ENCODE assay signal across 26 mouse cellular contexts in genomic region chr1:21434853-21435252, GRCm38 (mm10). TPM values are rescaled to one million over a fixed set of nuclear protein-coding genes. Genes with fewer than 3 reads are reported as not detected.
DNase-seq lines count a peak whose midpoint lies in the region; ATAC-seq lines count a peak whose summit lies in the region.
"Had no signal": no experiment of that assay in that cellular context is flagged by ENCODE, and none has a peak within 500 bp of the region (broad histone marks: within the 10 kb centered on the region; RNA-seq: fewer than 3 reads in every experiment).

No protein-coding gene starts in this region.

- H3K4me3 ChIP-seq in forebrain, embryonic 13.5 days = no peak overlapping the region
- no peak overlapping the region for H3K4me3 ChIP-seq in forebrain, embryonic 10.5 days
- no peak overlapping the region for H3K4me3 ChIP-seq in forebrain, embryonic 16.5 days (replicated peaks; ENCODE audit: low read length)
- no peak overlapping the region for H3K4me3 ChIP-seq in hindbrain, embryonic 14.5 days (replicated peaks; ENCODE audit: low read length)
- H3K4me3 ChIP-seq: embryonic facial prominence, embryonic 12.5 days; embryonic facial prominence, embryonic 15.5 days; heart, embryonic 12.5 days; heart, embryonic 15.5 days; hindbrain, embryonic 10.5 days; hindbrain, embryonic 15.5 days had no signal

- H3K9me3 ChIP-seq in forebrain, embryonic 13.5 days (replicated peaks) = no peaks in the 10 kb centered on the region
- no peaks in the 10 kb centered on the region for H3K9me3 ChIP-seq in forebrain, embryonic 10.5 days
- H3K9me3 ChIP-seq in forebrain, embryonic 16.5 days (ENCODE audit: control insufficient read depth, low read length) = no peaks in the 10 kb centered on the region
- H3K9me3 ChIP-seq in hindbrain, embryonic 14.5 days (ENCODE audit: control insufficient read depth, low read length) = no peaks in the 10 kb centered on the region
- H3K9me3 ChIP-seq: embryonic facial prominence, embryonic 12.5 days; embryonic facial prominence, embryonic 15.5 days; heart, embryonic 12.5 days; heart, embryonic 15.5 days; hindbrain, embryonic 10.5 days; hindbrain, embryonic 15.5 days had no signal

- WGBS in forebrain, embryonic 13.5 days = 58% methylated on average over 3 of the region's 3 CpGs
- 71% methylated on average over 3 of the region's 3 CpGs for WGBS in forebrain, embryonic 10.5 days
- WGBS in forebrain, embryonic 16.5 days = 32% methylated on average over 3 of the region's 3 CpGs
- WGBS in hindbrain, embryonic 14.5 days = 73% methylated on average over 3 of the region's 3 CpGs

- no peak for DNase-seq in forebrain, embryonic 10.5 days (ENCODE audit: extremely low spot score, low spot score)
- DNase-seq in frontal cortex, adult 2 months (ENCODE audit: extremely low spot score in 1 of 2, low spot score in 1 of 2) = no peak
- no peak for DNase-seq in hindbrain, embryonic 14.5 days (ENCODE audit: low spot score)
- DNase-seq: adrenal gland, adult 8-10 months; adrenal gland, postnatal 25 days; cerebellum, adult 11 months; cerebellum, adult 2 months; cerebellum, adult 9-11 months; cerebellum, postnatal 25 days; gastrocnemius, postnatal 25 days; heart, adult 18-20 months; heart, postnatal 10 days; heart, postnatal 36 days; kidney, adult 2 months had no signal

- no peaks in the 10 kb centered on the region for H3K36me3 ChIP-seq in forebrain, embryonic 13.5 days (ENCODE audit: poor library complexity, severe bottlenecking)
- H3K36me3 ChIP-seq in forebrain, embryonic 10.5 days (replicated peaks) = no peaks in the 10 kb centered on the region
- H3K36me3 ChIP-seq in forebrain, embryonic 16.5 days (ENCODE audit: control insufficient read depth, insufficient read depth) = no peaks in the 10 kb centered on the region
- no peaks in the 10 kb centered on the region for H3K36me3 ChIP-seq in hindbrain, embryonic 14.5 days (replicated peaks; ENCODE audit: control insufficient read depth, insufficient read depth)
- H3K36me3 ChIP-seq: embryonic facial prominence, embryonic 12.5 days; embryonic facial prominence, embryonic 15.5 days; heart, embryonic 12.5 days; heart, embryonic 15.5 days; hindbrain, embryonic 10.5 days; hindbrain, embryonic 15.5 days had no signal

- 0 out of 2 replicates have a peak, but pooled peaks have one; percentile 48 for ATAC-seq in forebrain, embryonic 13.5 days
- ATAC-seq in frontal cortex, adult (ENCODE audit: low TSS enrichment) = peak; percentile 59
- peak; percentile 79 for ATAC-seq in forebrain, embryonic 16.5 days
- no peak for ATAC-seq in hindbrain, embryonic 14.5 days (ENCODE audit: low FRiP score)
- ATAC-seq: activated CD4-positive, CD25-positive, alpha-beta regulatory T cell, adult 4 months; intestine, postnatal 0 days had no signal

- H3K27me3 ChIP-seq in forebrain, embryonic 13.5 days = no peaks in the 10 kb centered on the region
- no peaks in the 10 kb centered on the region for H3K27me3 ChIP-seq in forebrain, embryonic 10.5 days (ENCODE audit: poor library complexity, severe bottlenecking)
- no peaks in the 10 kb centered on the region for H3K27me3 ChIP-seq in forebrain, embryonic 16.5 days (replicated peaks; ENCODE audit: control insufficient read depth, insufficient read depth, low read length)
- no peaks in the 10 kb centered on the region for H3K27me3 ChIP-seq in hindbrain, embryonic 14.5 days (ENCODE audit: control insufficient read depth, insufficient read depth, low read length)
- H3K27me3 ChIP-seq: embryonic facial prominence, embryonic 12.5 days; embryonic facial prominence, embryonic 15.5 days; heart, embryonic 12.5 days; heart, embryonic 15.5 days; hindbrain, embryonic 15.5 days had no signal

- no peak overlapping the region for H3K9ac ChIP-seq in forebrain, embryonic 13.5 days
- H3K9ac ChIP-seq in forebrain, embryonic 16.5 days (replicated peaks; ENCODE audit: low read depth, low read length) = no peak overlapping the region
- no peak overlapping the region for H3K9ac ChIP-seq in hindbrain, embryonic 14.5 days
- H3K9ac ChIP-seq: embryonic facial prominence, embryonic 12.5 days; embryonic facial prominence, embryonic 15.5 days; heart, embryonic 12.5 days; heart, embryonic 15.5 days; hindbrain, embryonic 15.5 days had no signal

- H3K4me2 ChIP-seq in forebrain, embryonic 13.5 days = no peak overlapping the region
- H3K4me2 ChIP-seq in forebrain, embryonic 16.5 days (ENCODE audit: low read length) = no peak overlapping the region
- H3K4me2 ChIP-seq in hindbrain, embryonic 14.5 days (replicated peaks) = no peak overlapping the region
- H3K4me2 ChIP-seq: embryonic facial prominence, embryonic 12.5 days; embryonic facial prominence, embryonic 15.5 days; heart, embryonic 12.5 days; heart, embryonic 15.5 days; hindbrain, embryonic 15.5 days had no signal

- no peak overlapping the region for H3K27ac ChIP-seq in forebrain, embryonic 13.5 days
- no peak overlapping the region for H3K27ac ChIP-seq in forebrain, embryonic 10.5 days
- H3K27ac ChIP-seq in forebrain, embryonic 16.5 days (ENCODE audit: low read length) = no peak overlapping the region
- no peak overlapping the region for H3K27ac ChIP-seq in hindbrain, embryonic 14.5 days
- H3K27ac ChIP-seq: embryonic facial prominence, embryonic 12.5 days; embryonic facial prominence, embryonic 15.5 days; heart, embryonic 15.5 days; hindbrain, embryonic 10.5 days; hindbrain, embryonic 15.5 days had no signal

- H3K4me1 ChIP-seq in forebrain, embryonic 13.5 days = 0 out of 2 replicates have a peak, but pooled peaks cover 6% of the 10 kb centered on the region
- H3K4me1 ChIP-seq in forebrain, embryonic 10.5 days = no peaks in the 10 kb centered on the region
- H3K4me1 ChIP-seq in forebrain, embryonic 16.5 days (replicated peaks; ENCODE audit: control insufficient read depth, insufficient read depth, low read length) = no peaks in the 10 kb centered on the region
- no peaks in the 10 kb centered on the region for H3K4me1 ChIP-seq in hindbrain, embryonic 14.5 days (replicated peaks; ENCODE audit: control insufficient read depth, insufficient read depth, low read length)
- H3K4me1 ChIP-seq: embryonic facial prominence, embryonic 12.5 days; embryonic facial prominence, embryonic 15.5 days; heart, embryonic 12.5 days; heart, embryonic 15.5 days; hindbrain, embryonic 10.5 days; hindbrain, embryonic 15.5 days had no signal

RNA-seq across cellular contexts. Expression of gene Khdc1b, which starts 51.5 kb away (rescaled TPM):
- polyA plus RNA-seq in forebrain, embryonic 13.5 days (2015; fragmentation: Nextera tagmentation; extraction: Ambion mirVana) = 0.09 TPM in 1 of 2 replicates, not detected in the other
- polyA plus RNA-seq in forebrain, embryonic 10.5 days (2016; fragmentation: Nextera tagmentation; extraction: Ambion mirVana) = not detected in 2 replicates
- not detected in 2 replicates for polyA plus RNA-seq in frontal cortex, adult 2 months (2012; rRNA removed)
- 0.10 TPM in 1 of 2 replicates, not detected in the other for polyA plus RNA-seq in forebrain, embryonic 16.5 days (2015; fragmentation: Nextera tagmentation; extraction: Ambion mirVana)
- 0.16 TPM in 1 of 2 replicates, not detected in the other for polyA plus RNA-seq in hindbrain, embryonic 14.5 days (2014; fragmentation: Nextera tagmentation; extraction: Ambion mirVana)
- polyA plus RNA-seq: activated CD4-positive, CD25-positive, alpha-beta regulatory T cell, adult 4 months; cerebellum, adult 2 months; gonadal fat pad, adult 2 months; heart, embryonic 12.5 days; hindbrain, embryonic 10.5 days; kidney, adult 2 months had no signal
